Mouse (Mus musculus): ENCODE measurements around the gene Cnnm3. TPM values are rescaled to one million over a fixed set of nuclear protein-coding genes. Genes with fewer than 3 reads are reported as not detected.
"Not testable (repeated sequence)": the region's sequence is repeated elsewhere in the genome, so short reads cannot be mapped to it uniquely, and the experiment has no call there.

Gene Cnnm3
- polyA plus RNA-seq, 1 experiment from 2014 or later = 4.3 TPM

DNA sequence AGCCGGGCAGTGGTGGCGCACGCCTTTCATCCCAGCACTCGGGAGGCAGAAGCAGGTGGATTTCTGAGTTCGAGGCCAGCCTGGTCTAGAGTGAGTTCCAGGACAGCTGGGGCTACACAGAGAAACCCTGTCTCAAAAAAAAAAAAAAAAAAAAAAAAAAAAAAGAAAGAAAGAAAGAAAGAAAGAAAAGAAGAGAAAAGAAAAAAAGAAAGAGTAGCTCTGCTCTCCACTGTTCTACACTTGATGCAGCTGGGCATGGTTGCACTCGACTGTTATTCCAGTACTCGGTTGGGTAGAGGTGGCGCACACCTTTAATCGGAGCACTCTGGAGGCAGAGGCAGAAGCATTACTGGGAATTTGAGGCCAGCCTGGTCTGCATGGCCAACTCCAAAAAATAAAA, 25.1 kb downstream of the Cnnm3 start, which contains the start of gene Ankrd23:
TSS of gene Ankrd23 (minus strand) at position 101 of the 400 bp plus-strand sequence.
- 96% methylated on average over 9 of the region's 9 CpGs for WGBS
- not testable (repeated sequence) for H3K9ac ChIP-seq (ENCODE audit: low read length); DNase-seq (ENCODE audit: low spot score, missing footprints); H3K36me3 ChIP-seq (ENCODE audit: control insufficient read depth, insufficient read depth, low read length); H3K4me2 ChIP-seq; H3K27ac ChIP-seq (ENCODE audit: low read depth, low read length); H3K4me3 ChIP-seq (ENCODE audit: low read depth, low read length); H3K4me1 ChIP-seq (ENCODE audit: control insufficient read depth, insufficient read depth, low read length); ATAC-seq (ENCODE audit: low FRiP score); H3K27me3 ChIP-seq (ENCODE audit: control insufficient read depth, insufficient read depth, low read length); H3K9me3 ChIP-seq (ENCODE audit: control insufficient read depth, low read length)

DNA sequence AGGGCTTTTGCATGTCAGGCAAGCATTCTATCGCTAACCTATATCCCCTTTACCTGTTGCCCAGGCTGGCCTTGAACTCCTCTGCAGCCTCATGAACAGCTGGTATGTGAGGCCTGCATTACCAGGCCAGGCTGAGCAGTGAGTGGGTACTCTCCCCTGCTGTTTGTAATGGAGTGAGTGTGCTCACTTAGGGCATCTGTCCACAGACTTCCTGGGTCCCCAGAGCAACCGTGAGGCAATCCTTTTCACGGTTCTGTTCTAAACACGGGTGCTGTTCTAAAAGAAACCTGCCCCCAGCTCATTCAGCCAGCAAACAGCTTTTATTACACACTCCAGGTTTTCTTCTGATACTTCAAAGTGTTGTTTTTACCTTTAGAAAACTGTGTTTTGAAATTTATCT, 27.1 kb downstream of the Cnnm3 start:
- no peak overlapping the region for H3K27ac ChIP-seq (ENCODE audit: low read depth, low read length)
- H3K9me3 ChIP-seq (ENCODE audit: control insufficient read depth, low read length) = no peaks in the 10 kb centered on the region
- peaks cover 5% of the 10 kb centered on the region; the same call in 1 of the 2 replicates for H3K36me3 ChIP-seq (ENCODE audit: control insufficient read depth, insufficient read depth, low read length)
- no peaks in the 10 kb centered on the region for H3K27me3 ChIP-seq (ENCODE audit: control insufficient read depth, insufficient read depth, low read length)
- H3K4me1 ChIP-seq (ENCODE audit: control insufficient read depth, insufficient read depth, low read length) = no peaks in the 10 kb centered on the region
- H3K4me3 ChIP-seq (ENCODE audit: low read depth, low read length) = no peak overlapping the region
- no peak for ATAC-seq (ENCODE audit: low FRiP score)
- DNase-seq (ENCODE audit: low spot score, missing footprints) = no peak
- H3K9ac ChIP-seq (ENCODE audit: low read length) = no peak overlapping the region
- 85% methylated on average over 4 of the region's 4 CpGs for WGBS
- H3K4me2 ChIP-seq = no peak overlapping the region

DNA sequence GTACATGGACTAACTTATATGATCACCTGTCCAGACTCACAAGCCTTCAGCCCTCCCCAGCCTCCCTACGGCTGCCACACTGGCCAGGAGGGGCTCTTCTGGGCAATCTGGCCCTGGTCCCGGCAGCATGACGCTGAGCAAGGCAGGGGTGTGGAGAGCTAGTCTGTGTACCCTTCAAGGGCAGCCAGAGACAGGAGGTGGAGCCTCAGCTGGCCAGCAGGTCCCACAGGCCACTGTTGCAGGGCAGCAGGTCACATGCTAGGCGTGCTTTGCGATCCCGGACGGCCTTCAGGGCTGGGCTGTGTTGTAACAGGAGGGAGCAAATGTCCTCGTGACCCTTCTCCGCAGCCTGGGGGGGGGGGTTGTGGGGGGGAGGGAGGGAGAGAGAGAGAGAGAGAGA, 27.5 kb downstream of the Cnnm3 start, which contains the start of gene Gm42417:
TSS of gene Gm42417 (minus strand) at position 244 of the 400 bp plus-strand sequence.
- WGBS = 67% methylated on average over 9 of the region's 9 CpGs
- Histone ChIP-seq H3K9ac (ENCODE audit: low read length) (no peak within 1 kb of the TSS), H3K4me2 (no peak within 1 kb of the TSS), H3K27ac (ENCODE audit: low read depth, low read length) (no peak within 1 kb of the TSS), H3K4me3 (ENCODE audit: low read depth, low read length) (no peak within 1 kb of the TSS), H3K36me3 (ENCODE audit: control insufficient read depth, insufficient read depth, low read length) (peaks cover 5% of the 10 kb centered on the region; the same call in 1 of the 2 replicates), H3K4me1 (ENCODE audit: control insufficient read depth, insufficient read depth, low read length) (no peaks in the 10 kb centered on the region), H3K27me3 (ENCODE audit: control insufficient read depth, insufficient read depth, low read length) (no peaks in the 10 kb centered on the region), H3K9me3 (ENCODE audit: control insufficient read depth, low read length) (no peaks in the 10 kb centered on the region)
- no peak for DNase-seq (ENCODE audit: low spot score, missing footprints)
- no peak for ATAC-seq (ENCODE audit: low FRiP score)

DNA sequence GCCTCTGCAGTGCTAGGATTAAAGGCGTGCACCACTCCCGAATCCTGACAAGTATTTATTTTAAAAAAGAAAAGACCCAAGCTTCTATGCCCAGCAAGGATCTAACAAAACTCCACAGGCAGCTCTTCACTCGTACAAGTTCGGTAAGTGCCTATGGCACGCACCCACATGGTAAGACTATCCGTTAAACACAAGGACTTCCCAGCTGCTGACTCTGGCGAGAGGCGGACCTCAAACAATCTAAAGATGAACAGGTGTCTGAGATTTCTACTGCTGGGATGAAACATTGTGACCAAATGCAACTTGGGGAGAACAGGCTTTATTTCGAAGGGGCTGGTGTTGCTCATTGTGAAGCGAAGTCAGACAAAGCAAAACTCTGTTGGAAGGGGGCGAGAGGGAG, 28.5 kb downstream of the Cnnm3 start:
- no peak overlapping the region for H3K4me3 ChIP-seq (ENCODE audit: low read depth, low read length)
- no peaks in the 10 kb centered on the region for H3K9me3 ChIP-seq (ENCODE audit: control insufficient read depth, low read length)
- H3K27ac ChIP-seq (ENCODE audit: low read depth, low read length) = no peak overlapping the region
- WGBS = 93% methylated on average over 11 of the region's 11 CpGs
- H3K27me3 ChIP-seq (ENCODE audit: control insufficient read depth, insufficient read depth, low read length) = no peaks in the 10 kb centered on the region
- H3K4me1 ChIP-seq (ENCODE audit: control insufficient read depth, insufficient read depth, low read length) = no peaks in the 10 kb centered on the region
- ATAC-seq (ENCODE audit: low FRiP score) (no peak), DNase-seq (ENCODE audit: low spot score, missing footprints) (no peak)
- no peak overlapping the region for H3K9ac ChIP-seq (ENCODE audit: low read length)
- H3K36me3 ChIP-seq (ENCODE audit: control insufficient read depth, insufficient read depth, low read length) = peaks cover 5% of the 10 kb centered on the region; the same call in 1 of the 2 replicates
- H3K4me2 ChIP-seq = no peak overlapping the region

DNA sequence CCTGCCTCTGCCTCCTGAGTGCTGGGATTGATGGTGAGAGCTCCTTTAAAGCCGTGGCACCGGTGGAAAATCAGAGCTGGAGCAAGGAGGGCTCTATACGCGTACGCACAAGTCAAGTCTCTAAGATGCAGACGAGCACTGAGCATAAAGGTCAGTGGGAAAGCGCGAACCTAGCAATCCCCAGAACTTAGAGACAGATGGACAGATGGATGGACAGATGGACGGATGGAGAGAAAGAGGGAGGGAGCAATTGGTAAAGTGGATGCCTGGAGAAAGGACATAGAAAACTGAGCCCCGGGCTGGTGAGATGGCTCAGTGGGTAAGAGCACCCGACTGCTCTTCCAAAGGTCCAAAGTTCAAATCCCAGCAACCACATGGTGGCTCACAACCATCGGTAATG, 29.1 kb downstream of the Cnnm3 start:
- 95% methylated on average over 12 of the region's 12 CpGs for WGBS
- Histone ChIP-seq H3K4me2 (no peak overlapping the region), H3K27me3 (ENCODE audit: control insufficient read depth, insufficient read depth, low read length) (no peaks in the 10 kb centered on the region), H3K27ac (ENCODE audit: low read depth, low read length) (no peak overlapping the region), H3K9me3 (ENCODE audit: control insufficient read depth, low read length) (no peaks in the 10 kb centered on the region), H3K4me3 (ENCODE audit: low read depth, low read length) (no peak overlapping the region), H3K9ac (ENCODE audit: low read length) (no peak overlapping the region), H3K4me1 (ENCODE audit: control insufficient read depth, insufficient read depth, low read length) (no peaks in the 10 kb centered on the region), H3K36me3 (ENCODE audit: control insufficient read depth, insufficient read depth, low read length) (peaks cover 5% of the 10 kb centered on the region; the same call in 1 of the 2 replicates)
- DNase-seq (ENCODE audit: low spot score, missing footprints) (no peak), ATAC-seq (ENCODE audit: low FRiP score) (no peak)

DNA sequence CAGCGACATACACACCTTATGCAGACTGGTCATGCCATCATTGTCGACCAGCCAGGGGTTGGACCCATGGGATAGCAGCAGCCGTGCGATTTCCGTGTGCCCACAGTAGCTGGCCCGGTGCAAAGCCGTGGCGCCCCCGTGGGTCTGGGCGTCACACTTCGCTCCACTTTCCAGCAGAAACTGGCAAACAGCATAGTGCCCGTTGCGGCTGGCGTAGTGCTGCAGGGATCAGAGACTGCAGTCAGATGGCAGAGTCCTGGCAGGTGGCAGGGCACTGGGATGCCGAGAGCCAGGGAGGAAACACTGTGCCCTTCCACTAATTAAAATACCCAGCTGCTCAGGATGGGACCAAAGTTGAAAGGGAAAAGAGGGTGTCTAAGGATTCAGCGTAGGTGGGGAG, 30.2 kb downstream of the Cnnm3 start:
- ATAC-seq (ENCODE audit: low FRiP score) = no peak
- Histone ChIP-seq H3K9ac (ENCODE audit: low read length) (no peak overlapping the region), H3K9me3 (ENCODE audit: control insufficient read depth, low read length) (no peaks in the 10 kb centered on the region), H3K27me3 (ENCODE audit: control insufficient read depth, insufficient read depth, low read length) (no peaks in the 10 kb centered on the region), H3K36me3 (ENCODE audit: control insufficient read depth, insufficient read depth, low read length) (peaks cover 5% of the 10 kb centered on the region; the same call in 1 of the 2 replicates), H3K4me1 (ENCODE audit: control insufficient read depth, insufficient read depth, low read length) (peaks cover 6% of the 10 kb centered on the region), H3K4me2 (no peak overlapping the region), H3K4me3 (ENCODE audit: low read depth, low read length) (no peak overlapping the region), H3K27ac (ENCODE audit: low read depth, low read length) (no peak overlapping the region)
- 96% methylated on average over 16 of the region's 16 CpGs for WGBS
- no peak for DNase-seq (ENCODE audit: low spot score, missing footprints)

DNA sequence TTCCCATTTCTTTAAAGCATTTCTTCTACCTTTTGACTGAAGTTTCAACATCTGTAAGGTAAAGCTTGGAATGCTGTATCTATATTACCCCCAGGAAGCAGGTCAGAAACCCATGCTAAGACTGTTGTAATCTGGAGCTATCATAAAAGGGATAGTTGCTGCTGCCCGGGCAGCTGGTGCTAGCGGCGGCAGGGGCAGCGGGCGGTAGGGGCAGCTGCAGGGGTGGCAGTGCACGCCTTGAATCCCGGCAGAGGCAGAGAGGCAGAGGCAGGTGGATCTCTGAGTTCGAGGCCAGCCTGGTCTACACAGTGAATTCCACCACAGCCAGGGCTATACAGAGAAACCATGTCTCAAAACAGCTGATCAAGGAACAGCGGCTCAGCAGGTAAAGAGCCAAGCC, 31.3 kb downstream of the Cnnm3 start:
- Histone ChIP-seq H3K4me3 (ENCODE audit: low read depth, low read length) (no peak overlapping the region), H3K36me3 (ENCODE audit: control insufficient read depth, insufficient read depth, low read length) (peaks cover 5% of the 10 kb centered on the region; the same call in 1 of the 2 replicates), H3K27ac (ENCODE audit: low read depth, low read length) (no peak overlapping the region), H3K27me3 (ENCODE audit: control insufficient read depth, insufficient read depth, low read length) (no peaks in the 10 kb centered on the region), H3K4me2 (no peak overlapping the region), H3K9me3 (ENCODE audit: control insufficient read depth, low read length) (no peaks in the 10 kb centered on the region), H3K9ac (ENCODE audit: low read length) (no peak overlapping the region), H3K4me1 (ENCODE audit: control insufficient read depth, insufficient read depth, low read length) (peaks cover 11% of the 10 kb centered on the region)
- ATAC-seq (ENCODE audit: low FRiP score) (no peak), DNase-seq (ENCODE audit: low spot score, missing footprints) (no peak)
- 91% methylated on average over 9 of the region's 9 CpGs for WGBS

DNA sequence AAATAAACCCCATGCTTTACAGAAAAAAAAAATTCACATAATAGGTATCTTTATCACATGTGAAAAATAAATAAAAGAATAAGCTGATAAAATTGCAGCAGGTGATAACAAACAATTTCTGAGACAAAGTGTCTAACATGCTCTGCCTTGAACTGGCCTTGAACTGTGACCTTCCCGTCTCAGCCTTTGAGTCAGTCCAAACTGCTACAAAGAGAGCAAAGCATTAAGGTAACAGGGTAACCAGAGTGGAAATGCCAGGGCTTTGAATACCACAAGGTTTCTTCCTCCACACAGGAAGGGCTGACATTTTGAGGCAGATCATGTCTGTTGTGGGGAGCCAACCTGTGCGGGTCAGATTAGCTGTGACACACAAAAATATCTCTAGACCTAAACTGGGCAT, 33.7 kb downstream of the Cnnm3 start:
- peaks cover 17% of the 10 kb centered on the region for H3K36me3 ChIP-seq (ENCODE audit: control insufficient read depth, insufficient read depth, low read length)
- no peak overlapping the region for H3K4me3 ChIP-seq (ENCODE audit: low read depth, low read length)
- WGBS = 82% methylated on average over 2 of the region's 2 CpGs
- ATAC-seq (ENCODE audit: low FRiP score) = no peak
- H3K4me1 ChIP-seq (ENCODE audit: control insufficient read depth, insufficient read depth, low read length) = peaks cover 16% of the 10 kb centered on the region
- H3K27me3 ChIP-seq (ENCODE audit: control insufficient read depth, insufficient read depth, low read length) = no peaks in the 10 kb centered on the region
- no peak overlapping the region for H3K9ac ChIP-seq (ENCODE audit: low read length)
- H3K9me3 ChIP-seq (ENCODE audit: control insufficient read depth, low read length) = no peaks in the 10 kb centered on the region
- no peak overlapping the region for H3K4me2 ChIP-seq
- no peak overlapping the region for H3K27ac ChIP-seq (ENCODE audit: low read depth, low read length)
- no peak for DNase-seq (ENCODE audit: low spot score, missing footprints)

DNA sequence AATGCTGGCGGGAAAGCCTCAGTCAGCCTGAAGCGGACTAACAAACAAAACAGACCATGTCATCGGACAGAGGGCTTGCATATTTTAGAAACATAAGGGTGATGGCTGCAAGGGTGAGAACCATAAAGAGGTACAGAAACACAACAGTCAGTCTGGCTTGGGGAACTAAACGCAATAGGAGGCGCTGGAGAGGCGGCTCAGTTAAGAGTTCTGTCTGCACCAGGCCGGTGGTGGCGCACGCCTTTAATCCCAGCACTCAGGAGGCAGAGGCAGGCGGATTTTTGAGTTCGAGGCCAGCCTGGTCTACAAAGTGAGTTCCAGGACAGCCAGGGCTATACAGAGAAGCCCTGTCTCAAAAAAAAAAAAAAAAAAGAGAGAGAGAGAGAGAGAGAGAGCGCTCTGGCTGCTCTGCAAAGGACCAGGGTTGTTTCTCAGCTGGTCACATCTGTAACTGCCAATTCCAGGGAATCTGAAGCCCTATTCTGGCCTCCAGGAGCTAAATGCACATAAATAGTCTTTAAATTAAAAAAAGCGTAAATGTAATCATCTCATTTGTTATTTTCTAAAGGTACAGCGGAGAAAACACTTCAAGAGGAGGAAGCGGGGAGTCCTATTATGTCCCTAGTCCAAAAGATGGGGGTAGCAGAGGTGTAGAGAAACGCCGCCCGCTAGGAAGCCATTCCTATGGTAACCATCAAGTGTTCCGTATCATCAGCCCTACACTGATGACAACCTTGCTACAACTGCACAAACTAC, 34.4 kb downstream of the Cnnm3 start:
- DNase-seq (ENCODE audit: low spot score, missing footprints) (peak; percentile 88), ATAC-seq (ENCODE audit: low FRiP score) (no peak)
- H3K27ac ChIP-seq (ENCODE audit: low read depth, low read length) = no peak overlapping the region
- peaks cover 18% of the 10 kb centered on the region for H3K36me3 ChIP-seq (ENCODE audit: control insufficient read depth, insufficient read depth, low read length)
- WGBS = 69% methylated on average over 19 of the region's 19 CpGs
- no peaks in the 10 kb centered on the region for H3K9me3 ChIP-seq (ENCODE audit: control insufficient read depth, low read length)
- peak overlapping the region; percentile 80; the same call in 1 of the 2 replicates for H3K9ac ChIP-seq (ENCODE audit: low read length)
- H3K4me2 ChIP-seq = peak overlapping the region; percentile 68
- no peaks in the 10 kb centered on the region for H3K27me3 ChIP-seq (ENCODE audit: control insufficient read depth, insufficient read depth, low read length)
- H3K4me3 ChIP-seq (ENCODE audit: low read depth, low read length) = peak overlapping the region; percentile 64
- peaks cover 16% of the 10 kb centered on the region for H3K4me1 ChIP-seq (ENCODE audit: control insufficient read depth, insufficient read depth, low read length)
